Mouse (Mus musculus): ENCODE measurements around the gene Gm42517. TPM values are rescaled to one million over a fixed set of nuclear protein-coding genes. Genes with fewer than 3 reads are reported as not detected.

The Gm42517 gene
- polyA plus RNA-seq (2014; fragmentation: Nextera tagmentation; extraction: Ambion mirVana), result 4.3 and 6.1 TPM in 2 replicates

- DNase-seq (ENCODE audit: low spot score) (no peak), ATAC-seq (ENCODE audit: low FRiP score) (peak; percentile 38)
- Histone ChIP-seq H3K4me2 (replicated peaks) (peak within 1 kb of the TSS; percentile 90), H3K9ac (peak within 1 kb of the TSS; percentile 73), H3K27me3 (ENCODE audit: control insufficient read depth, insufficient read depth, low read length) (peaks cover 95% of the 10 kb centered on the region), H3K4me3 (replicated peaks; ENCODE audit: low read length) (peak within 1 kb of the TSS; percentile 62), H3K9me3 (ENCODE audit: control insufficient read depth, low read length) (no peaks in the 10 kb centered on the region), H3K36me3 (replicated peaks; ENCODE audit: control insufficient read depth, insufficient read depth) (no peaks in the 10 kb centered on the region), H3K4me1 (replicated peaks; ENCODE audit: control insufficient read depth, insufficient read depth, low read length) (peaks cover 24% of the 10 kb centered on the region), H3K27ac (no peak within 1 kb of the TSS)
- 3% methylated on average over 25 of the region's 36 CpGs for WGBS
Measured at GRCm38 (mm10) chr5:108367871-108368332, at the start of gene Gm42517. TSS of gene Gm42517 (minus strand) at chr5:108367922.

GRCm38 (mm10) chr5:108414711-108415110 lies 47.0 kb upstream of the Gm42517 start:
- no peak overlapping the region for H3K4me3 ChIP-seq (replicated peaks; ENCODE audit: low read length)
- H3K9me3 ChIP-seq (ENCODE audit: control insufficient read depth, low read length), result no peaks in the 10 kb centered on the region
- H3K27ac ChIP-seq, result no peak overlapping the region
- 81% methylated on average over 2 of the region's 2 CpGs for WGBS
- H3K4me1 ChIP-seq (replicated peaks; ENCODE audit: control insufficient read depth, insufficient read depth, low read length), result no peaks in the 10 kb centered on the region
- no peak for DNase-seq (ENCODE audit: low spot score)
- no peak for ATAC-seq (ENCODE audit: low FRiP score)
- H3K4me2 ChIP-seq (replicated peaks), result no peak overlapping the region
- H3K9ac ChIP-seq, result no peak overlapping the region
- no peaks in the 10 kb centered on the region for H3K36me3 ChIP-seq (replicated peaks; ENCODE audit: control insufficient read depth, insufficient read depth)
- no peaks in the 10 kb centered on the region for H3K27me3 ChIP-seq (ENCODE audit: control insufficient read depth, insufficient read depth, low read length)

- 77% methylated on average over 2 of the region's 2 CpGs for WGBS
- H3K9ac ChIP-seq, result no peak overlapping the region
- no peaks in the 10 kb centered on the region for H3K4me1 ChIP-seq (replicated peaks; ENCODE audit: control insufficient read depth, insufficient read depth, low read length)
- H3K36me3 ChIP-seq (replicated peaks; ENCODE audit: control insufficient read depth, insufficient read depth), result no peaks in the 10 kb centered on the region
- H3K4me2 ChIP-seq (replicated peaks), result no peak overlapping the region
- H3K27me3 ChIP-seq (ENCODE audit: control insufficient read depth, insufficient read depth, low read length), result no peaks in the 10 kb centered on the region
- no peak overlapping the region for H3K27ac ChIP-seq
- DNase-seq (ENCODE audit: low spot score) (no peak), ATAC-seq (ENCODE audit: low FRiP score) (no peak)
- H3K9me3 ChIP-seq (ENCODE audit: control insufficient read depth, low read length), result no peaks in the 10 kb centered on the region
- no peak overlapping the region for H3K4me3 ChIP-seq (replicated peaks; ENCODE audit: low read length)
Measured at GRCm38 (mm10) chr5:108406977-108407376, 39.3 kb upstream of the Gm42517 start.

- ATAC-seq (ENCODE audit: low FRiP score) (no peak), DNase-seq (ENCODE audit: low spot score) (no peak)
- H3K4me2 ChIP-seq (replicated peaks), result no peak overlapping the region
- H3K27ac ChIP-seq, result no peak overlapping the region
- no peak overlapping the region for H3K4me3 ChIP-seq (replicated peaks; ENCODE audit: low read length)
- H3K9me3 ChIP-seq (ENCODE audit: control insufficient read depth, low read length), result no peaks in the 10 kb centered on the region
- H3K9ac ChIP-seq, result no peak overlapping the region
- H3K36me3 ChIP-seq (replicated peaks; ENCODE audit: control insufficient read depth, insufficient read depth), result no peaks in the 10 kb centered on the region
- no peaks in the 10 kb centered on the region for H3K27me3 ChIP-seq (ENCODE audit: control insufficient read depth, insufficient read depth, low read length)
- H3K4me1 ChIP-seq (replicated peaks; ENCODE audit: control insufficient read depth, insufficient read depth, low read length), result no peaks in the 10 kb centered on the region
- 55% methylated on average over 1 of the region's 1 CpGs for WGBS
Measured at GRCm38 (mm10) chr5:108405460-108405859, 37.7 kb upstream of the Gm42517 start.

- Histone ChIP-seq H3K27ac (no peak overlapping the region), H3K27me3 (ENCODE audit: control insufficient read depth, insufficient read depth, low read length) (no peaks in the 10 kb centered on the region), H3K4me1 (replicated peaks; ENCODE audit: control insufficient read depth, insufficient read depth, low read length) (no peaks in the 10 kb centered on the region), H3K9me3 (ENCODE audit: control insufficient read depth, low read length) (no peaks in the 10 kb centered on the region), H3K4me2 (replicated peaks) (no peak overlapping the region), H3K4me3 (replicated peaks; ENCODE audit: low read length) (no peak overlapping the region), H3K36me3 (replicated peaks; ENCODE audit: control insufficient read depth, insufficient read depth) (no peaks in the 10 kb centered on the region), H3K9ac (no peak overlapping the region)
- ATAC-seq (ENCODE audit: low FRiP score), result no peak
- no peak for DNase-seq (ENCODE audit: low spot score)
- WGBS, result 81% methylated on average over 4 of the region's 4 CpGs
Measured at GRCm38 (mm10) chr5:108403453-108403852, 35.7 kb upstream of the Gm42517 start.

- H3K9ac ChIP-seq, result no peak overlapping the region
- H3K9me3 ChIP-seq (ENCODE audit: control insufficient read depth, low read length), result no peaks in the 10 kb centered on the region
- H3K36me3 ChIP-seq (replicated peaks; ENCODE audit: control insufficient read depth, insufficient read depth), result no peaks in the 10 kb centered on the region
- ATAC-seq (ENCODE audit: low FRiP score) (no peak), DNase-seq (ENCODE audit: low spot score) (no peak)
- no peak overlapping the region for H3K4me3 ChIP-seq (replicated peaks; ENCODE audit: low read length)
- H3K4me2 ChIP-seq (replicated peaks), result no peak overlapping the region
- H3K4me1 ChIP-seq (replicated peaks; ENCODE audit: control insufficient read depth, insufficient read depth, low read length), result no peaks in the 10 kb centered on the region
- no peak overlapping the region for H3K27ac ChIP-seq
- WGBS, result 77% methylated on average over 3 of the region's 3 CpGs
- H3K27me3 ChIP-seq (ENCODE audit: control insufficient read depth, insufficient read depth, low read length), result no peaks in the 10 kb centered on the region
Measured at GRCm38 (mm10) chr5:108389744-108390143, 22.0 kb upstream of the Gm42517 start.

- no peak within 1 kb of the TSS for H3K4me2 ChIP-seq (replicated peaks)
- H3K27ac ChIP-seq, result no peak within 1 kb of the TSS
- no peak for DNase-seq (ENCODE audit: low spot score)
- no peaks in the 10 kb centered on the region for H3K9me3 ChIP-seq (ENCODE audit: control insufficient read depth, low read length)
- no peak for ATAC-seq (ENCODE audit: low FRiP score)
- no peaks in the 10 kb centered on the region for H3K36me3 ChIP-seq (replicated peaks; ENCODE audit: control insufficient read depth, insufficient read depth)
- no peak within 1 kb of the TSS for H3K9ac ChIP-seq
- no peak within 1 kb of the TSS for H3K4me3 ChIP-seq (replicated peaks; ENCODE audit: low read length)
- no peaks in the 10 kb centered on the region for H3K27me3 ChIP-seq (ENCODE audit: control insufficient read depth, insufficient read depth, low read length)
- H3K4me1 ChIP-seq (replicated peaks; ENCODE audit: control insufficient read depth, insufficient read depth, low read length), result no peaks in the 10 kb centered on the region
- 82% methylated on average over 7 of the region's 7 CpGs for WGBS
Measured at GRCm38 (mm10) chr5:108388201-108388600, 20.5 kb upstream of the Gm42517 start, which contains the start of gene Pde6b. TSS of gene Pde6b (plus strand) at chr5:108388391.

- Histone ChIP-seq H3K27ac (no peak overlapping the region), H3K9me3 (ENCODE audit: control insufficient read depth, low read length) (no peaks in the 10 kb centered on the region), H3K27me3 (ENCODE audit: control insufficient read depth, insufficient read depth, low read length) (no peaks in the 10 kb centered on the region), H3K4me2 (replicated peaks) (no peak overlapping the region), H3K9ac (no peak overlapping the region), H3K4me3 (replicated peaks; ENCODE audit: low read length) (no peak overlapping the region), H3K36me3 (replicated peaks; ENCODE audit: control insufficient read depth, insufficient read depth) (no peaks in the 10 kb centered on the region), H3K4me1 (replicated peaks; ENCODE audit: control insufficient read depth, insufficient read depth, low read length) (no peaks in the 10 kb centered on the region)
- WGBS, result 81% methylated on average over 4 of the region's 4 CpGs
- ATAC-seq (ENCODE audit: low FRiP score), result no peak
- DNase-seq (ENCODE audit: low spot score), result no peak
Measured at GRCm38 (mm10) chr5:108386449-108386848, 18.7 kb upstream of the Gm42517 start.

- Histone ChIP-seq H3K4me3 (replicated peaks; ENCODE audit: low read length) (no peak overlapping the region), H3K9me3 (ENCODE audit: control insufficient read depth, low read length) (no peaks in the 10 kb centered on the region), H3K27me3 (ENCODE audit: control insufficient read depth, insufficient read depth, low read length) (no peaks in the 10 kb centered on the region), H3K4me2 (replicated peaks) (no peak overlapping the region), H3K4me1 (replicated peaks; ENCODE audit: control insufficient read depth, insufficient read depth, low read length) (no peaks in the 10 kb centered on the region), H3K27ac (no peak overlapping the region), H3K9ac (no peak overlapping the region), H3K36me3 (replicated peaks; ENCODE audit: control insufficient read depth, insufficient read depth) (no peaks in the 10 kb centered on the region)
- ATAC-seq (ENCODE audit: low FRiP score) (no peak), DNase-seq (ENCODE audit: low spot score) (no peak)
- WGBS, result 96% methylated on average over 2 of the region's 2 CpGs
Measured at GRCm38 (mm10) chr5:108385632-108386031, 17.9 kb upstream of the Gm42517 start.

- H3K36me3 ChIP-seq (replicated peaks; ENCODE audit: control insufficient read depth, insufficient read depth), result no peaks in the 10 kb centered on the region
- ATAC-seq (ENCODE audit: low FRiP score), result no peak
Measured at GRCm38 (mm10) chr5:108378346-108378745, 10.6 kb upstream of the Gm42517 start.

More at GRCm38 (mm10) chr5:108378346-108378745, 10.6 kb upstream of the Gm42517 start:
- Histone ChIP-seq H3K4me2 (replicated peaks) (no peak overlapping the region), H3K27me3 (ENCODE audit: control insufficient read depth, insufficient read depth, low read length) (peaks cover 7% of the 10 kb centered on the region), H3K27ac (no peak overlapping the region), H3K9ac (no peak overlapping the region), H3K9me3 (ENCODE audit: control insufficient read depth, low read length) (no peaks in the 10 kb centered on the region), H3K4me3 (replicated peaks; ENCODE audit: low read length) (no peak overlapping the region), H3K4me1 (replicated peaks; ENCODE audit: control insufficient read depth, insufficient read depth, low read length) (no peaks in the 10 kb centered on the region)
- WGBS, result 88% methylated on average over 4 of the region's 4 CpGs
- no peak for DNase-seq (ENCODE audit: low spot score)
